Mouse (Mus musculus) hindbrain, embryonic 11.5 days (tissue): Measurements from ENCODE around the gene Coq6. TPM values are rescaled to one million over a fixed set of nuclear protein-coding genes. Genes with fewer than 3 reads are reported as not detected.

Experiments used
- ATAC-seq: fragments of 200-750 bp; cut with Nextera tagmentation; 2 replicates; pipeline ENCODE4 v1.8.0; 2017; ENCODE audit warnings: mild to moderate bottlenecking, moderate TSS enrichment, moderate library complexity; ENCODE audit not compliant: low FRiP score
- DNase-seq: peaks from one replicate; pipeline ENCODE4 v3.0.0-alpha.2; 2015; ENCODE audit warnings: low spot score
- H3K27ac ChIP-seq: fragments of 300-500 bp; sonication (generic); 2 replicates; pipeline ENCODE4 v1.5.1; 2014; ENCODE audit warnings: mild to moderate bottlenecking, low read depth, low read length
- H3K27me3 ChIP-seq: fragments of 300-500 bp; sonication (generic); 2 replicates; pipeline ENCODE4 v1.6.1; 2014; ENCODE audit warnings: mild to moderate bottlenecking, low read length, moderate library complexity, mixed read lengths; ENCODE audit not compliant: control insufficient read depth, insufficient read depth
- H3K36me3 ChIP-seq: fragments of 300-500 bp; sonication (generic); 2 replicates; pipeline ENCODE4 v1.6.1; 2014; ENCODE audit warnings: mild to moderate bottlenecking, low read length, moderate library complexity, mixed read lengths; ENCODE audit not compliant: control insufficient read depth, insufficient read depth
- H3K4me1 ChIP-seq: fragments of 300-500 bp; sonication (generic); replicated peaks from 2 replicates; pipeline ENCODE4 v1.6.1; 2014; ENCODE audit warnings: low read length, mixed read lengths; ENCODE audit not compliant: control insufficient read depth, insufficient read depth
- H3K4me2 ChIP-seq: fragments of 300-500 bp; sonication (generic); replicated peaks from 2 replicates; pipeline ENCODE4 v1.6.1; 2014; ENCODE audit warnings: mild to moderate bottlenecking, low read depth, low read length
- H3K4me3 ChIP-seq: fragments of 300-500 bp; sonication (generic); 2 replicates; pipeline ENCODE4 v1.5.1; 2014; ENCODE audit warnings: low read depth, low read length
- H3K9ac ChIP-seq: fragments of 300-500 bp; sonication (generic); 2 replicates; pipeline ENCODE4 v1.6.1; 2014; ENCODE audit warnings: low read depth, low read length
- H3K9me3 ChIP-seq: fragments of 300-500 bp; sonication (generic); 2 replicates; pipeline ENCODE4 v1.6.1; 2016; ENCODE audit warnings: low read length; ENCODE audit not compliant: control insufficient read depth
- WGBS: fragments of 180-500 bp; shearing (Covaris S2); extraction: QIAGEN DNeasy Blood & Tissue Kit; methylation state at CpG from one replicate; pipeline ENCODE4 v1.1.7; 2014; 5-methylcytosine and 5-hydroxymethylcytosine counted together
- polyA plus RNA-seq: library from polyadenylated mRNA; unstranded; fragments of >200 nt; fragmentation: Nextera tagmentation; extraction: Ambion mirVana; gene quantifications from 2 replicates; pipeline ENCODE4 v1.2.1, GENCODE M21; 2014

Gene Coq6
- polyA plus RNA-seq, 1 experiment from 2014 or later: 39.0 TPM

GRCm38 (mm10) chr12:84417605-84417922 is 56.1 kb downstream of the Coq6 start:
- no peak for DNase-seq
- peak overlapping the region; percentile 73 for H3K4me2 ChIP-seq
- H3K27me3 ChIP-seq: no peaks in the 10 kb centered on the region
- no peak overlapping the region for H3K27ac ChIP-seq
- no peaks in the 10 kb centered on the region for H3K4me1 ChIP-seq
- no peaks in the 10 kb centered on the region for H3K36me3 ChIP-seq
- no peak for ATAC-seq
- H3K9me3 ChIP-seq: no peaks in the 10 kb centered on the region
- H3K4me3 ChIP-seq: peak overlapping the region; percentile 46
- H3K9ac ChIP-seq: peak overlapping the region; percentile 61
- WGBS: 36% methylated on average over 18 of the region's 18 CpGs

Other genes starting within 250 kb of the Coq6 start
- 4.8 and 6.3 TPM in 2 replicates for gene Dnal1, start 247.3 kb upstream of the Coq6 start, polyA plus RNA-seq
- 2.4 and 2.6 TPM in 2 replicates for gene Pnma1, start 213.2 kb upstream of the Coq6 start, polyA plus RNA-seq
- 4.2 and 6.1 TPM in 2 replicates for gene Elmsan1, start 142.8 kb upstream of the Coq6 start, polyA plus RNA-seq
- gene Ptgr2, start 76.4 kb upstream of the Coq6 start, polyA plus RNA-seq: 16.0 and 17.9 TPM in 2 replicates
- 126 TPM in 2 replicates for gene Zfp410, start 44.8 kb upstream of the Coq6 start, polyA plus RNA-seq
- gene Fam161b, start 176 bp downstream of the Coq6 start, polyA plus RNA-seq: 8.7 and 11.2 TPM in 2 replicates
- 10.6 and 12.0 TPM in 2 replicates for gene Entpd5, start 47.4 kb downstream of the Coq6 start, polyA plus RNA-seq
- gene Bbof1, start 47.4 kb downstream of the Coq6 start, polyA plus RNA-seq: 1.5 and 2.4 TPM in 2 replicates
- 30.2 and 33.9 TPM in 2 replicates for gene Rnf113a2, start 55.5 kb downstream of the Coq6 start, polyA plus RNA-seq
- gene Aldh6a1, start 89.3 kb downstream of the Coq6 start, polyA plus RNA-seq: 25.4 and 25.9 TPM in 2 replicates
- 32.8 and 35.9 TPM in 2 replicates for gene Lin52, start 89.8 kb downstream of the Coq6 start, polyA plus RNA-seq
- 5.6 and 10.1 TPM in 2 replicates for gene Vsx2, start 208.1 kb downstream of the Coq6 start, polyA plus RNA-seq